Mouse (Mus musculus): Measurements from ENCODE around the gene Limk2. TPM values are rescaled to one million over a fixed set of nuclear protein-coding genes. Genes with fewer than 3 reads are reported as not detected.

Limk2 gene
- polyA plus RNA-seq, 1 experiment: 78.9 TPM

DNA sequence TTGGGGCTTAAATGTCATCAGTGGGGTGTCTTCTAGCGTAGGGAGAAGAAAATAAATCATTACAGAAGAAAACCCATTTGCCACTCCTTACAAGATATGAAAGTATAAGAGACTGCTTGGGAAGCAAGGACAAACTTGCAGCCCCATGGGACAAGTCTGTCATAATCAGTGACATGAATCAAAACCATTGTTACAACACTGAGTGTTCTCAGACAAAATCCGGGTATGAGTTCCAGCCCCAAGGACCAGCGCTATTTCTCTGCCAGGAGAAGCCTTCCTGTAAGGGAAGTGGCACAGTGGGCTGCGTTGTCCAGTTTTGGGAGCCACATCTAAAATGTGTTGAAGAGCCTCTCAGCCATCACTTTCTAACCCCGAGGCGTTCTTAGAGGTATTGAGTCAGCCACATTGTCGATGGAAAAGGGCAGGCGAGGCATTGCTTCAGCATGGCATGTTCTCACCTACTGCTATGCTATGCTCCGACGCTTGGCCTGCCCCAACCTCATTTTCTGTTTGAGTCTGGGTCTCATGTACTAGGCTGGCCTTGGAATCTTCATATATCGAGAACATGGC is 74.8 kb downstream of the Limk2 start:
- no peak for DNase-seq (ENCODE audit: low spot score)

DNA sequence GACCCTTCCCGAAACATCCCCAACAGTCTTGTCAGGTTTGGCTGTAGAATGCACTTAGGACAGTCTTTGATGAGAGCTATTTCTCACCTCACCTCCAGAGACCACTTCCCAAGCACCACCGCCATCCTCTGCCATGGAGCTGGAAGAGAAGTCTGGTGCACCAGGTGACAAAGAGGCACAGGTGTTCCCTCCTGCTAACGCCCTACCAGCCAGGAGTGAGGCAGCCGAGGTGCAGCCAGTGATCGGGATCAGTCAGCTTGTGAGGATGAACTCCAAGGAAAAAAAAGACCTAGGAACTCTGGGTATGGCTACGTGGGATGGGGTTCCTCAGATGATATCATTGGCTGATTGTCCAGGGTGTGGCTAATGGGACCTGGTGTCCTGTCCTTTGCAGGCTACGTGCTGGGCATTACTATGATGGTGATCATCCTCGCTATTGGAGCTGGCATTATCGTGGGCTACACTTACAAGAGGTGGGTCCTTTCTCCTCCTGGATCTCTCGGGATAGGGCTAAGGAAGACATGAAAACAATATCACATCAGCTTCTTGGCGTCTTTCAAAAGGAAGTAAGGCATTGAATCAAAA is 75.8 kb downstream of the Limk2 start:
- DNase-seq (ENCODE audit: low spot score): no peak

DNA sequence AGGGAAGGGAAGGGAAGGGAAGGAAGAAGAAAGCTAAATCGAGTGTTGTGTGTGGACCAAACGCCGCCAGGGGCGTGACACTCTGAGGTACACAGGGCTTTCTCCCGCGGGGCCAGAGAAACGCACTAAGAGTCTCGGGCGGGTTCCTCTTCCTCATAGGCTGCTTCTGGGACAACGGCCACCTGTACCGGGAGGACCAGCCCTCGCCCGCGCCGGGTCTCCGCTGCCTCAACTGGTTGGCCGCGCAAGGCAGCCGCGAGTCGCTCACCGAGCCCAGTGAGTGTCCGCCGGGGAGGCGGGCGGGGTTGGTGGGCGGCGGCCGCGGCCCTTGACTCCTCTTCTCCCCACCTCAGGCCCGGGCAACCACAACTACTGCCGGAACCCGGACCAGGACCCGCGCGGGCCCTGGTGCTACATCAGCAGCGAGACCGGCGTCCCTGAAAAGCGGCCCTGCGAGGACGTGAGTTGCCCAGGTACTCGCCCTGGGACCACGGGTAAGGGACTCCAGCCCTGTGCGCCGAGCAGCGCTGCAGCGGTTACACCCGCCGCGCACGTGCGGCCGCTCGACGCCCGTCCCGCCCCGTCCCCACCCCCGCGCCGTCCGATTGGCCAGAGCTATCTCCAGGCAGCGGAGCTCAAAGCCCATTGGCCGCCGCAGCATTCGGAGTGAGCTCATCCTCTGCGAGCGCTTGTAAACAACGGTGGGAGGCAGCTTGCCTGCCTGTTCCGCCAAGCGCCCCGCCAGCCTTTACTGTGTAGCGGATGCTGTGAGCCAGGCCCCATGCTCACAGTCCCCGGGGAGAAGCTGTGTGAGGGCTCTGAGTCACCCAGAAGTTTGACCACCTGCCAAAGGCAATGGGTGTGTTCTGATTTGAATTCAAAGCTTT is 77.0 kb downstream of the Limk2 start:
- DNase-seq (ENCODE audit: low spot score): peak; percentile 82

DNA sequence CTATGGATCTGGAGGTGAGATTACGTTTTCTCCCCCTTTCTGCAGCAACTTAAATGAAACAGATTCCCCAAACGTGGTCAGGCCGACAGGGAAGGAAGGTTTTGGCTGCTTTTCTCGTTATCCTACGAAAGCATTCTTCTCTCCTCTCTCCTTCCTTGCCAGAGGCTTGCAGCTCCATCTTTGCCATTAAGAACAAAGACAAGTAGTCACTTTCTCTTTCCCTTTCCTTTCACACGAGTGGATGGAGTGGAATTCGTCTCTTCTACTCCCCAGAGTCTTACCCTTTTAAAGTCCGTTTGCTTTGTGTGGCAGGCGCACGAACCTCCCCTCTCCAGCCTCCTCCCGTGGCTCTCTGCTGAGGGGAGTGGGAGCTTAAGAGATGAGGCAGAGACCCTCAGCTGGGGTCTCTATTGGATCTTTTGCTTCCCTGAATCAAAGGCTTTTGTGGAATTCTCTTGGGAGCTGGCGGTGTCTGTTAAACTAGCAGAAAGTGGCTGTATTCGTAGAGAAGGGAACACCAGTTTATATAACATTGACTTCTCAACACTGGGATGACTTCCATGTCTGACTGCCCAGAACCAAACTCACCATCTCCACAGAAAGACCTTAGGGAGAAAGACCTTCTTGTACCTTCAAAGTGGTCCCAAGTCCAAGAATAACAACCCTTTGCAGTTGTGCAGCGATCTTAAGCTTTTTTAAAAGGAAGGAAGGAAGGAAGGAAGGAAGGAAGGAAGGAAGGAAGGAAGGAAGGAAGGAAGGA is 77.8 kb downstream of the Limk2 start:
- no peak for DNase-seq (ENCODE audit: low spot score)

DNA sequence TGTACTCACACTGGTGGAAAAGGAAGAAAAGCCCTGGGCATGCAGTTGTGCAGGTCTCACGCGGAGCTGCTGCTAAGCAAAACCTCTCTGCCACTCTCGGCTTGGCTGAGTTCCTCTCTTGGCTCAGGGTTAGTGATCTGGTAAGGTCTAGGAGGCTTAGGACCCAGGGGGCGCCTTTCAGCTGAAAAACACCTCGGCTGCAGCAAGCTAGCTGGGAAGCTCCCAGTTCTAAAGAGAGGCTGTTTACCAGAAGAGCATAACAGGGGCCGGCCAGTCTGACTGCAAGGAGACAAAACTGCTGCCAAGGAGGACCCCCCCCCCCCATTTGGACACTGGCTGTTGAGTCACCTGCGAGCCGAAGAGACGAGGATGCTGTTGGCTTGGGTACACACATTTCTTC is 78.4 kb downstream of the Limk2 start:
- DNase-seq (ENCODE audit: low spot score): no peak

DNA sequence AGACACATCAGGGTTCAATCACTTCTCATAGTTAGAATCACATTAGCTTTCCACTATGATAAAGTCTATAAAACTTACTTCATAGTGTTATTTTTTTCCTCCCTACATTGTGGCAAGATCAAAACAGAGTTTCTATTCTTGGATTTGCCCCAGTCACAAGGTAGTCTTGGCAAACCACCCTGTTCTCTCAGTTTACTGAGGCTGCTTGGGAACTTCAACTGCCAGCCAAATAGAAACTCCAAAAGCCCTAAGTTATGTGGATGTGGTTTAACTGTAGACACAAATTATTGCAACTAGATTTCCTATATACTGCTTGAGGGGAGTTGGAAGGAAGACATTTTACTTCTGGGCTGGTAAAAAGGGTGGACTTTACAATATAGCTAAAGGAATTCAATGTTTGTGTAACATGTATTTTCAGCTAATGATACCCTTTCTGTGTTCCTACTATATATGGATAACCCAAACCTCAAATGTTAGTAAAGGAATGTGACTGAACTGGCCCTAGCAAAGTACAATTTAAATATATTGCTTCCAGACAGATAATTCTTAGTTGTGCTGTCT is 79.0 kb downstream of the Limk2 start, which contains the start of gene Pik3ip1:
Pik3ip1 (plus strand) TSS at position 511 of the 561 bp plus-strand sequence.
- DNase-seq (ENCODE audit: low spot score): no peak

DNA sequence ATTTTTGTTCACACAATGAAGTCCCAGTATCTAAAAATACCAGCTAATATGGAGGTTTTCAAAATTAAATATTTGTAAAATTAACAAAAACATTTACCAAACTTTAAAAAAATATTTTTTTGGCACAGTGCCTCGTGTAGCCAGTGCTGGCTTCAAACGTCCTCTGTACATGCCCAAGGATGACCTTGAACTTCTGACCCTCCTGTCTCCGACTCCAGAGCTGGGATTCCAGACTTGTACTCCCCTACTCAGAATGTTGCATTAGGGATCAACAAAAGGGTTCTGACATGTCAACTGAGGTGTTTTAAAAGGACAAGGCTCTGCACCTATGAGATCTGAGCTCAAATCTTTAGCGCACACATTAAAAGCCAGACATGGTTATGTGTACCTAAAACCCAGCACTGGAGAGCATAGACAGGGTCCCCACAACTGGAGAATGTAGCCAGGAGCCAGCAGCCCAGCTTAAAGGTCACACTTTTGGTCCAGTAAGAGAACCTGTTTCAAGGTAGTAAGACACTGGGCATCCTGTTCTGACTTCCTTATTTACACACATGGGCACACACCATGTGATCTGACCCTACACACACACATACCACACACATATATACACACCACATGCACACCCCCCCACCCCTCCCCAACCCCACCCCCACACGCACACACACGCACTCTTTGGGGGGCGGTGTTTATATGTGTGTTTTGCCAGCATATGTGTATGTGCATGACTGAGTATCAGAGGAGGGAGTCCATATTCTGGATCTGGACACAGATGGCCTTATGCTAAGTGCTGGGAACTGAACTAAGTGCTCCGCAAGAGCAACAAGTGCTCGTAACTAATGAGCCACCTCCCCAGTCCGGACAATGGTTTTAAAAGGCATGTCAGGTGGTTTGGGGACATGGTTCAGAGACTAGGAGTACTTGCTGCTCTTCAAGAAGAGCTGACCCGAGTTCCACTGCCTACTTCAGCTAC is 79.9 kb downstream of the Limk2 start:
- DNase-seq (ENCODE audit: low spot score): no peak

DNA sequence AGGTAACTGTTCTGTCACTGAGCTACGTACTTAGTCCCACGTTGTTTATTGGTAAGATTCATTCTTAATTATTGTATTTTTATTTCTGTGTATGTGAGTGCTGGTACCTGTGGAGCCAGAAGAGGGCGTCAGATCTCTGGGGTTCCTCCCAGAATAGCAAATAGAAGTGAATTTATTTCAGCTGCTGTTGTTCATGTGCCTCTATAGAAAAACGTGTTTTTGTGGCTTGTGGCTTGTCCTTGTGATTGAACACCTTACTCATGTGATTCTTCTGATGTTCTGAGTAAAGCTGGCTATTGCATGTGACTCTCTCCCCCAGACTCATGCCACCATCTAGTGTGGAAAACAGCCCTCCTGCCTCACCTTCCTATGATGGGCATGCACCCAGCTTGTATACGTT is 80.7 kb downstream of the Limk2 start:
- no peak for DNase-seq (ENCODE audit: low spot score)

DNA sequence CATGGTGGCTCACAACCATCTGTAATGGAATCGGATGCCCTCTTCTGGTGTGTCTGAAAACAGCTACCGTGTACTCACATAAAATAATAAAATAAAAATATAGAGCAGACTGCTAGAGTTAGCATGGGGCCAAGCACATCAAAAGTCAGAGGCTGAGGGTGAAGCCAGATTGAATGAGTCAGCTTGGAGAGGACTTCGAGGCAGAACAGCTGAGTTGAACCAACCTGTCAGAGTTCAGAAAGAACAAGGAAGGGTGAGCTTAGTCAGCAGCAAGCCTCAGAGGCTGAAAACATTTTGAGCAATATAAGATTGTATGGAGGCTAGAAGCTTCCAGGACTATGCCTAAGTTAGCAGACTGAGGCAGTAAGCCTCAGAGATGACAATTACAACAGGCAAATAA is 90.7 kb downstream of the Limk2 start:
- no peak for DNase-seq (ENCODE audit: low spot score)

DNA sequence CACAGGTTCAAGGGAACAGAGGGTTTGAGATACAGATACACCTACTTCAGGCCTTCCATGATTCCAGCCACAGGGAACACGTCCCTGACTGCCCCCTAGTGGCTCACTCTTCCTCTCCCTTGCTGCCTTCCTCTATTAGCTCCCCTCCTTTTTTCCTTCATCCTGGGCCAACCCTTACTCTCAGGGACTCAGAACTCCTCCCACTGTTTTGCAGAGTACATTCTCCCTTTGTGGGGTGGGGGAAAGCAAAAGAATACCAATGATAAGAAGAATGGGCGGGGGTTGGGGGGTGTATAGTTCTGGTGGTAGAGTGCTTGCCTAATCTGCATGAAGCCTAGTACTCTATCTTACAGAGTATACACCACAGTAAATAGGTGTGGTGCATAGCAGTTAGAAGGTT is 94.8 kb downstream of the Limk2 start:
- DNase-seq (ENCODE audit: low spot score): no peak

DNA sequence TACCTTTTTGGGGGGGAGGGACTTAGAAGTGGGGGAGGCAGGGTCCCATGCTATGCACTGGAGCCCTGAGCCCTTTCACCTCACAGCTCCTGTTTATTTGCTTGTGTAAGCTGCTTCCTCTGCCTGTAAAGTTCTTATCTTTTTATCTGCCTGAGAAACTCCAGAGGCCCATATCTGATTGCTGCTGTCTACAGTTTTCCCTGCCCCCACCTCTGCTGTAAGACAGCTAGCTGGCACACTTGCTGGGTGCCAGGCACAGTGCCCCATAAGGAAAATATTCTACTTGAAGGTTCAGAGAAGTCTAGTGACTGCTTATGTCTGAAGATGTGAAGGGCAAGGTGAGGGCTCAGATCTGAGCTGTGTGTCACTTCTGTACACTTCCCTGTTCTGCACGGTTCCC is 95.7 kb downstream of the Limk2 start:
- no peak for DNase-seq (ENCODE audit: low spot score)

DNA sequence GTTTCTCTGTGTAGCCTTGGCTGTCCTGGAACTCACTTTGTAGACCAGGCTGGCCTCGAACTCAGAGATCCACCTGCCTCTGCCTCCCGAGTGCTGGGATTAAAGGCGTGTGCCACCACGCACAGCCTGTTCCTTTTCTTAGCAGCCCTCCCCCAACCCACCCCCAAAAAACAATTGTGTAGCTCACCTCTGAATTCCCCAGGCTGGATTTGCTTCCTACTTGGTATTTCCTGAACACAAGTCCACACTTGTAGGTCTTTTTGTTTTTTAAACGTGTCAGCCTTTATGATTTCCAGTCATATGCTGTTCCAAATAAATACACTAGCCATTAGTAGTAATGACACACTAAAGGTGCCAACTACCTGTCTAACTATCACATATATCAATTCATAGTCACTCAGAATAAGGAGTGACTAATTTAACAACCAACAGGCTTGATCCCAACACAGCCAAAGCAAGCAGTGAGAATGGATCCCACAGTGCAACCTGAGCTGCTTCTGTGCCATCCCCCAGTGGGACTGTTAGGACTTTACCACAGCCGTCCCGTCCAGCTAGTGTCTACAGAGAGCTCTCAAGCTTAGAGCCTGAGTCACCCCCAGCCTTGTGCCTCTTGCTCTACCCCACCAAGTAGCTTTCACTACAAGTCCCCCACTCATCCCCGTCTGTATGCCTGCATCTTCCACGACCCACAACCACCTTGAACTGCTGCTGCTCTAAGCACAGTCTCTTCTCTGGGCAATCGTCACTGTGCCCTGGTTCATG is 97.2 kb downstream of the Limk2 start:
- DNase-seq (ENCODE audit: low spot score): no peak

DNA sequence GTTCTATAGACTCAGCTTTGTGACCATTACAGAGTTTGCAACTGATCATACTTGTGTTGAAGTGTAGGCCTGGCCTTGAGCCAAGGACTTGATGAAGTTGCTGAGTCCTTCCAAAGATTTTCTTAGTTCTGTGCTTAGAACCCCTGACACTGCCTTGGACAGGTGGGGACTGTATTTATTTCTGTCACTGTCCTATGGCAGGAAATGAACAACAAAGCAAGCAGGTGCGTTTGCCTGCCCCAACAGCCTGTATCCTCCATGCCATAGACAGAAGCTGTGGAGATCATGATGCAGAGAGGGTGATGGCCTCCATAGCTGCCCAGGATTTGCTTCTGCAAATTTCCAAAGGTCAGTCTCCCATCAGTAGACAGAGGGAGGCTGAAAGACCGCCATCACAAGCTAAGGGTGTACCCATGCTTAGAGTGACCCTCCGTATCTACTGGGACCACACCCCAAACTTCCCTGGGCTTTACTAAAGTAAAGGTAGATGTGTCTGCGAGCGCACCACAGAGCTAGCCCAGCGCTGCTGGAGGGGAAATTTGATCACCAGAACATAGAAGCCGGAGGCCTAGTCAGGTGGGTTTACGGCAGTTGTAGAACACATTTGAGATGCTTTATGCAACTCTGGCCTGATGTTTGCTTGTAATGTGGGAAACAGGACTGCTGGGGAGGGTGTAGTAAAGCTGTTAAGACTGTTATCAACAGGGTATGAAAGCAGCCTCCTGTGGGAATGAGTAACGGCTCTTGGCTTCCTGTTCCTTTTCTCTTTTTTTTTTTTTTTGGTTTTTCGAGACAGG is 98.0 kb downstream of the Limk2 start:
- no peak for DNase-seq (ENCODE audit: low spot score)

DNA sequence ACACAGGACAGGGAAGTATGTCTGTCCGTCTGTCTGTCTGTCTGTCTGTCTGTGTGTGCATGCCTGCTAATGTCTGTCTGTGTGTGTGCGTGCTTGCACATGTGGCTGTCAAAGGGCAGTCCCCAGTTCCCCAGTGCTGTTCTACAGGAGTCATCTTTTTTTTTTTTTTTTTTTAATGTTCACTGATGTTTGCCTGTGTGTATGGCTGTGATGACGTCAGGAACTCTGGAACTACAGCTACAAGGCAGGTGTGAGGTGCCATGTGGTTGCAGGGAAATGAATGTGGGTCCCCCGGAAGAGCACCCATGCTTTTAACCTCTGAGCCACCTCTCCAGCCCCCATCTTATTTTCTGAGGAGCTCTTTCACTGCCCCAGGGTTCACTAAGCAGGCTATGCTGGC is 99.1 kb downstream of the Limk2 start:
- no peak for DNase-seq (ENCODE audit: low spot score)

DNA sequence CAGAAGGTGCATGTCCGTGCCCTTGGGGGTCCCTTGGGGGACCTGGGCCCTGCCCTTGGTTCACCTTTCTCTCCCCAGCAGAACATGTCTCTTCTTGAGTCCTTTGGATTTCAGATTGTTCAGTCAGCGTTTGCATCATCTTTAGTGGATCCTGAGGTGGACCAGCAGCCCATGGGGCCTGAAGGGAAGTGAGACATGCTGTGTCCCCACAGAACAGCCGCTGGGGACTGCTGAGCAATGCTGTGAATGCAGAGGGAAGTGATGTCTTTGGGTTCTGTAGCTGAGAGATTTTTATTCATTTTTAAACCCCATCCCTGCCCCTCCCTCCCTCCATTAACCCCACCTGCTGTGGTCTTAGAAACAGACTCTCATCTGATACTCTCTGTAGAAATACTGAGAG is 101.1 kb downstream of the Limk2 start:
- no peak for DNase-seq (ENCODE audit: low spot score)

DNA sequence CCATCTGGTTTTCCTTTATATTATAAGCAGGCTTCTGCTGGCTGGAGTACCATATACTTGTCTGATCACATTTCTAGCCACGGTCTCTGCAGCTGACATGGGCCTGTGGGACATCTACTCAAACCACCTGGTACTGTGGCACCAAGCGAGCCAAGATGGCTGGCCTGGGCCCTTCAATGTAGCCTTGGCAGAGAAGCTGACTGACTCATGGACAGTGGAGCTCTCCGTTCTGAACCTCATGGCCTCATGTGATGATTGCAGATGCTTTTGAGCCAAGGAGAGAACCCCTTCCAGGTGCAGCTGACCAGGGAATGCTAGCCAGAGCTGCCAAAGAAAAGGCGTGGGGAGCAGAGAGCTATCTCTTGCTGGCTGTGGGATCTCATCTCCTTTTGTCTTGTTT is 103.2 kb downstream of the Limk2 start:
- DNase-seq (ENCODE audit: low spot score): no peak

DNA sequence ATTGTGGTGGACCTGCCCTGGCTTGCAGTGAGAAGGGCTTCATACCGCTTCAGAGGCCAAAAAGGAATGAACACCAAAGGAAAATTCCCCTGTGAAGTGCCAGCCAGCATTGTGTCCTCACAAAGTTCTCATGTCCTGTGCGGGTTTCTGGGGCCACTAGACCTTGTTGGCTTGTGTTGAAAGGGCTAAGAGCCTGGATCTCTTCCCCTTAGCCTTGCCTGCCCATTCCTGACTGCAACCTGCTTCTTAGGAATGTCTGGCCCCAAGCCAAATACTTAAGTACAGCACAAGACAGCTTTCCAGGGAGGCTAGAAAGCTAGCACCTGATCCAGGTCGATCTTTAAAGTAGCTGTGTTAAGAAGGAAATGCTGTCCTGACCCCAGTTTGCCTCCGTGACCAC is 106.2 kb downstream of the Limk2 start:
- DNase-seq (ENCODE audit: low spot score): no peak

DNA sequence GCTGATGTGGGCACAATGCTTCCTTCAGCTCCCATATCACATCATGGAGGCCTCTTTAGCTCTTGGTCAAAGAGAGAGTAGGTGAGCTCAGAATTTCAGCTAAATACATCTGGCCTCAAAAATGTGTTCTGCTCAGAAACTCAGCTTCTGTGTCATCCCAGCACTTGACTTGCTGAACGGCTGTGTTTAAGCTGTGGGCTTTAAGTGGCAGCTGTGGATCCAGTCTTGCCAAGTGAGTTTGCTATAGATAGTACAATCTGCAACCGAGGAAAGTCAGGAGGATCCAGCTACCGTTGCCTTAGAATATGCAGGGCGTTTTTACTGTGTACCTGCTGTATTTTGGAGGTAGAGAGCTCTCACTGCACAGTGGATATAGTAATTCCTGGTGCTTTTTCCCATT is 106.6 kb downstream of the Limk2 start:
- DNase-seq (ENCODE audit: low spot score): no peak

DNA sequence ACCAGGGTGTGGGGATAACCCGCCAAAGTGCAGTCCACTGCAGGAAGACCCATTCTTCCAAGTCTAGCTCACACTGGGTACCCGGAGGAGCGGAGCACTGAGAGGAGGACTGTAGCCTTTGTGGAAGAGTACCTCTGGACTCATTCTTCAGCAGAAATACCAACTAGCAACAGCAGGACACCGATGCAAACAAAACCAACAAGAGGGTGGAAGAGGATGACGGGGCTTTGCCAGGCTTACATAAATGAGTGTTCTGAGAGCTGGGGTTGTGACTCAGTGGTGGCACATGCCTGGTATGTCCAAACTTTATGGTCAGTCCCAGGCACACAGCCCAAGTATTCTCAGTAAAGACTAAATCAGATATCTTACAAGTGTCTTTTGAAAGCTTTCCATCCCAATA is 107.9 kb downstream of the Limk2 start:
- no peak for DNase-seq (ENCODE audit: low spot score)

Data from urinary bladder, adult 2 months (tissue).